Mouse (Mus musculus) stomach, embryonic 15.5 days (tissue): ENCODE measurements around the gene Dhps. TPM values are rescaled to one million over a fixed set of nuclear protein-coding genes. Genes with fewer than 3 reads are reported as not detected.
"Not testable (repeated sequence)": the region's sequence is repeated elsewhere in the genome, so short reads cannot be mapped to it uniquely, and the experiment has no call there.

ENCODE experiments used
- ATAC-seq: fragments of 200-750 bp; cut with Nextera tagmentation; 2 replicates; pipeline ENCODE4 v1.8.0; 2017; ENCODE audit warnings: low read depth, moderate number of reproducible peaks, moderate TSS enrichment; ENCODE audit not compliant: insufficient read depth, low FRiP score
- H3K27ac ChIP-seq: fragments of 300-500 bp; sonication (generic); 2 replicates; pipeline ENCODE4 v1.5.1; 2015; ENCODE audit warnings: mild to moderate bottlenecking, inconsistent platforms
- H3K27me3 ChIP-seq: fragments of 300-500 bp; sonication (generic); replicated peaks from 2 replicates; pipeline ENCODE4 v1.6.1; 2015; ENCODE audit warnings: inconsistent platforms
- H3K36me3 ChIP-seq: fragments of 300-500 bp; sonication (generic); 2 replicates; pipeline ENCODE4 v1.6.1; 2015; ENCODE audit warnings: inconsistent platforms
- H3K4me1 ChIP-seq: fragments of 300-500 bp; sonication (generic); 2 replicates; pipeline ENCODE4 v1.6.1; 2015; ENCODE audit warnings: inconsistent platforms
- H3K4me2 ChIP-seq: fragments of 300-500 bp; sonication (generic); 2 replicates; pipeline ENCODE4 v1.6.1; 2015; ENCODE audit warnings: mild to moderate bottlenecking, inconsistent platforms
- H3K4me3 ChIP-seq: fragments of 300-500 bp; sonication (generic); replicated peaks from 2 replicates; pipeline ENCODE4 v1.5.1; 2015; ENCODE audit warnings: inconsistent platforms
- H3K9ac ChIP-seq: fragments of 300-500 bp; sonication (generic); 2 replicates; pipeline ENCODE4 v1.6.1; 2015; ENCODE audit warnings: inconsistent platforms
- H3K9me3 ChIP-seq: fragments of 300-500 bp; sonication (generic); 2 replicates; pipeline ENCODE4 v1.6.1; 2016; ENCODE audit warnings: inconsistent platforms
- WGBS: fragments of 180-500 bp; shearing (Covaris S2); methylation state at CpG from one replicate; pipeline ENCODE4 v1.1.7; 2015; 5-methylcytosine and 5-hydroxymethylcytosine counted together
- microRNA-seq: library from miRNA; unstranded; fragments of <30 nt; microRNA quantifications from one replicate; pipeline ENCODE4, GENCODE M21; 2016
- polyA plus RNA-seq: library from polyadenylated mRNA; unstranded; fragments of >200 nt; fragmentation: Nextera tagmentation; extraction: Ambion mirVana; gene quantifications from 2 replicates; pipeline ENCODE4 v1.2.1, GENCODE M21; 2015

Dhps gene
- polyA plus RNA-seq, 1 experiment from 2014 or later, result 50.6 TPM

DNA sequence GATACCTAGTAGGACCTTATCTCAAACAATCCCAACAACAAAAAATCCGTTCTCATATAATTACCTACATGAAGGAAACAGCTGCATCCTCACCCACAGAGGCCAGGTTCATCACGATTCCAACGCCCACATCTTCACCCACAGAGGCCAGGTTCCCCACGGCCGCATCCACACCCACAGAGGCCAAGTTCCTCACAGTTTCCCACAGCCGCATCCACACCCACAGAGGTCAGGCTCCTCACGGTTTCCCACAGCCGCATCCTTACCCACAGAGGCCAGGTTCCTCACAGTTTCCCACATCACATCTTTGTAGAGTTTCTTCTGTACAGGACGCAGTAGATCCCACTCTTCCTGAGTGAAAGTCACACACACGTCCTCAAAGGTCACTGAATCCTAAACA is 41.7 kb downstream of the Dhps start:
- no peak overlapping the region for H3K4me3 ChIP-seq
- H3K27me3 ChIP-seq, result no peaks in the 10 kb centered on the region
- 90% methylated on average over 10 of the region's 10 CpGs for WGBS
- H3K9ac ChIP-seq, result no peak overlapping the region
- no peak overlapping the region for H3K4me2 ChIP-seq
- H3K36me3 ChIP-seq, result peaks cover 29% of the 10 kb centered on the region
- no peaks in the 10 kb centered on the region for H3K9me3 ChIP-seq
- no peaks in the 10 kb centered on the region for H3K4me1 ChIP-seq
- ATAC-seq, result no peak
- no peak overlapping the region for H3K27ac ChIP-seq

DNA sequence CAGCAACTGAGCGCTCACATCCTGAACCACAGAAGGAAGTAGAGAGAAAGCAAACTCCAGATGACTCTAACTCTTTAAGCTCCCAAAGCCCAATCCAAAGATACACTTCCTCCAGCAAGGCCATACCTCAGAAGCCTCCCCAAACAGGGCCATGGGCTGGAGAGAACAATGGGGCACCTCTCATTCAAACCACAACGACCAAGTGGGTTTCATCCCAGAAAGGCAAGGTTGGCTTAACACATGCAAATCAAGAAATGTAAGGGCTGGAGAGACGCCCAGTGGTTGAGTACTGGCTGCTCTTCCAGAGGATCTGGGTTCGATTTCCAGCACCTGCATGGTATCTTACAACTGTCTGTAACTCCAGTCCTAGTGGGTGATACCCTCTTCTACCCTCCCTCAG is 43.9 kb downstream of the Dhps start:
- Histone ChIP-seq H3K9me3 (no peaks in the 10 kb centered on the region), H3K4me3 (no peak overlapping the region), H3K27ac (no peak overlapping the region), H3K27me3 (no peaks in the 10 kb centered on the region), H3K4me1 (no peaks in the 10 kb centered on the region), H3K36me3 (peaks cover 17% of the 10 kb centered on the region; the same call in 1 of the 2 replicates), H3K9ac (no peak overlapping the region), H3K4me2 (no peak overlapping the region)
- ATAC-seq, result no peak
- WGBS, result 81% methylated on average over 4 of the region's 4 CpGs

DNA sequence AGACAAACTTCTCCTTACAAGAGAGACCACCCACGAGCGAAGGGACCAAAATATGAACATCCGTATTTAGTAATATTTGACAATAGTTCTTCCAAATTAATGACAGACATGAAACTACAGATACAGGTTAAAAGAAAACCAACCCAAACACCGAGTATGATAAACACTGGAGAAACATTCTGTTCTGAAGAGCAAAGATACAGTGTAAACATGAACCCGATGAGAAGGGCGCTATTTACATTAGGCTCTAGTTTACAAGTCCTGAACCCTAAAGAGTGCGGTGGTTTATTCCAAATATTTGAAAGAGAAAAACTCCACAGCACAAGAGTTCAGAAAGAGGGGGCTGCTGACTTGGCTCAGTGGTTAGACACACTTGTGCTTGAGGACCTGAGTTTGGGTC is 45.4 kb downstream of the Dhps start:
- no peak for ATAC-seq
- Histone ChIP-seq H3K9ac (no peak overlapping the region), H3K4me3 (no peak overlapping the region), H3K4me2 (no peak overlapping the region), H3K27me3 (no peaks in the 10 kb centered on the region), H3K9me3 (no peaks in the 10 kb centered on the region), H3K4me1 (no peaks in the 10 kb centered on the region), H3K36me3 (0 out of 2 replicates have a peak, but pooled peaks cover 3% of the 10 kb centered on the region), H3K27ac (no peak overlapping the region)
- 61% methylated on average over 7 of the region's 7 CpGs for WGBS

DNA sequence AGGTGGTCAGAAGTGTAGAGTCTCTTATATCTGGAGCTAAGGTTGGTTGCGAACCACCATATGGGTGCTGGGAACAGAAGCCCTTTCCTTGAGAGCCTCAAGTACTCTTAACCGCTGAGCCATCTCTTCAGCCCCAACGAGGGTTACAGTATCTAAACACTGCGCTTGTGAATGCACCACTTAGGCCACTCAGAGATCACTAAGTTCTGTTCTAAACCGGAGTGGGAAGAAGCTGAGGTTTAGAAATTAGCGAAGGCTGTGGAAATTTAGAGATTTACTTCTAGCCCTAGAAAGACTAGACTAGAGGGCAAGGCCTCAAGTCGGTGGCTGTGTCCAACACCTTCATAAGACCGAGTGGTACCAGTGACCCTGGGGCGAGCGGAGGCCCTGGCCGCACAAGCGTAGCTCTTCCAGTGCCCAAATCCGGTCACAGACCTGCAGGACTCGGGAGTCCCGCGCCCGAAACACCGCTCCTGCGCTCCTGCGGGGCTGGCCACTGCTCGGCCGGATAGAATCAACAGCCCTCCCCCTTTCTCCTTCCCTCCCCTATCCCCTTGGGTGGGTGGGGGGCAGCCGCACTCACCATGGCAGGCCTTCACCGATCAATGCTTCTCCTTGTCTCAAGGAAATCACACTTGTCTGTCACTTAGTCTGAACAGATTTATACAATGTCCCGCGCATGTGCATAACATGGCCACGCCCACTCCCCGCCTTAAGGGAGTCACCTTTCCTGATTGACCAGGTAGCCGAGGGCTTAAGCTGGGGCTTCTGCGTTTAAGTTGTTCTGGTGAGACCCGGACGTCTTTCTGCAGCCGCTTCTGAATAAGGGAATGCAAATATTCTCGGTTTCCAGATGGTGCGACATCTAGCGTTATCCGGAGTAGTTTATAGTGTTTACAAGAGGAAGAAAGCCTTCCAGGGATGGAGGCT is 47.8 kb downstream of the Dhps start:
- H3K27ac ChIP-seq, result peak overlapping the region; percentile 60
- H3K4me2 ChIP-seq, result peak overlapping the region; percentile 79
- H3K4me1 ChIP-seq, result no peaks in the 10 kb centered on the region
- peak; percentile 91 for ATAC-seq
- peak overlapping the region; percentile 61 for H3K4me3 ChIP-seq
- whole genome bisulfite sequencing, result 6% methylated on average over 37 of the region's 37 CpGs
- no peaks in the 10 kb centered on the region for H3K27me3 ChIP-seq
- H3K9ac ChIP-seq, result peak overlapping the region; percentile 50
- H3K36me3 ChIP-seq, result 0 out of 2 replicates have a peak, but pooled peaks cover 3% of the 10 kb centered on the region
- no peaks in the 10 kb centered on the region for H3K9me3 ChIP-seq

DNA sequence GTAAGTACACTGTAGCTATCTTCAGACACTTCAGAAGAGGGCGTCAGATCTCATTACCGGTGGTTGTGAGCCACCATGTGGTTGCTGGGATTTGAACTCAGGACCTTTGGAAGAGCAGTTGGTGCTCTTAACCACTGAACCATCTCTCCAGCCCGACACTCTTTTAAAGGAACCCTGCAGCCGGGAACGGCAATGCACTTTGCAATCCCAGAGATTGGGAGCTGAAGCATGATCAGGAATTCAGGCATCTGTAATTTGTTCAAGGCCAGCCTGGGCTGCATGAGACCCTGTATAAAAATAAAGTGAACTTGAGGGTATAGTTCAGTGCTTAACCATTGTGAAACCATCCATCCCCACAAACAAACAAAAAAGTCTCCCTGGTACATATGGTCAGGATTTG is 48.7 kb downstream of the Dhps start:
- not testable (repeated sequence) for H3K27me3 ChIP-seq, H3K36me3 ChIP-seq, H3K9ac ChIP-seq, H3K27ac ChIP-seq, H3K4me3 ChIP-seq, ATAC-seq, H3K4me1 ChIP-seq, H3K4me2 ChIP-seq, H3K9me3 ChIP-seq
- WGBS, result 71% methylated on average over 5 of the region's 5 CpGs

DNA sequence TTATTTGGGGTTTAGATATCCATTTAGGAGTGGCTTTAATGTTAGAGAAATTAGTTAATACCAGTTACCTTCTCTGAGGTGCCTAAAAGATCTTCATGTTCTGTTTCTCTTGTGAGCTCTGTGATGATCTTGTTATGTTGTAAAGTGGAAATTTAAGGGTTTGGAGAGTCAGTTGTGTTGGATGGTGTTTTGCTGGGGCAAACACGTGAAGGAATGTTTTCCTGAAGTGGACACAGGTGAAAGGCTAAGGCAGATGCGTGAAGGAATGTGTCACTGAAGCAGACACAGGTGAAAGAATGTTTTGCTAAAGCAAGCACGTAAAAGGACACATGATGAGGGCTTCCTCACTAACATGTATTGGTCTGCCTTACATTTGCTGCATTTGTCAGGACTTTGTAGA is 51.4 kb downstream of the Dhps start, which contains the start of gene Zfp791:
Gene Zfp791 (minus strand): TSS at position 101 of the 400 bp plus-strand sequence.
- H3K27me3 ChIP-seq, result no peaks in the 10 kb centered on the region
- no peaks in the 10 kb centered on the region for H3K36me3 ChIP-seq
- no peak within 1 kb of the TSS for H3K4me3 ChIP-seq
- H3K4me2 ChIP-seq, result no peak within 1 kb of the TSS
- no peaks in the 10 kb centered on the region for H3K9me3 ChIP-seq
- no peak within 1 kb of the TSS for H3K9ac ChIP-seq
- H3K27ac ChIP-seq, result no peak within 1 kb of the TSS
- WGBS, result 73% methylated on average over 3 of the region's 3 CpGs
- no peak for ATAC-seq
- no peaks in the 10 kb centered on the region for H3K4me1 ChIP-seq

DNA sequence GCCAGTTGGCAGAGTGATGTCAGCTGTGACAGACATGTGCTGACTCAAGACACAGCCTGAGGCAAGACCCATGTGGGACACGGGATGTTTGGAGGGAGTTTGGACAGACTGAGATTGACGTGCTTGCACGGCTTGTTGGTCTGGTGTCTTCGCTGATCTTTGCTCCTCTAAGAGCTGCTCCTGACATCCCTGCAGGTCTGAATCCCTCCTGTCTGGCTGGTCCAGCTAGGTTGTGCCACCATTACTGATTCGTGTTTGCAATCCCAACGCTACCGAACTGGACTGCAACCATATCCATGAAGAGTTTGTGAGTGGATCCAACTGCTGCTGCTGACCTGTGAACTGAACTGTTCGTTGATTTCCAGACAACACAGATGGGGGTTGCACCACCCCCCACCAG is 52.1 kb downstream of the Dhps start:
- Histone ChIP-seq H3K9ac (no peak overlapping the region), H3K9me3 (no peaks in the 10 kb centered on the region), H3K27me3 (no peaks in the 10 kb centered on the region), H3K36me3 (no peaks in the 10 kb centered on the region), H3K4me2 (no peak overlapping the region), H3K27ac (no peak overlapping the region), H3K4me3 (no peak overlapping the region), H3K4me1 (no peaks in the 10 kb centered on the region)
- 85% methylated on average over 8 of the region's 8 CpGs for WGBS
- no peak for ATAC-seq

Small RNA genes lying within 50 kb of the gene (microRNA-seq; reads per million reads assigned to microRNA genes)
- gene Gm23388 (1.5 reads per million), gene Mir7070 (1.2 reads per million)

Other genes starting within 250 kb of the Dhps start
- 6.3 and 6.9 TPM in 2 replicates for gene Dand5, start 248.9 kb upstream of the Dhps start, polyA plus RNA-seq
- gene Gadd45gip1, start 240.2 kb upstream of the Dhps start, polyA plus RNA-seq, result 52.7 and 54.5 TPM in 2 replicates
- gene Rad23a, start 231.1 kb upstream of the Dhps start, polyA plus RNA-seq, result 115 and 130 TPM in 2 replicates
- gene Calr, start 224.8 kb upstream of the Dhps start, polyA plus RNA-seq, result 938 and 1,051 TPM in 2 replicates
- 89.5 and 90.1 TPM in 2 replicates for gene Farsa, start 214.8 kb upstream of the Dhps start, polyA plus RNA-seq
- gene Syce2, start 199.6 kb upstream of the Dhps start, polyA plus RNA-seq, result 56.1 and 63.7 TPM in 2 replicates
- gene Gcdh, start 177.8 kb upstream of the Dhps start, polyA plus RNA-seq, result 42.6 and 45.9 TPM in 2 replicates
- 14.8 and 39.3 TPM in 2 replicates for gene Klf1, start 169.8 kb upstream of the Dhps start, polyA plus RNA-seq
- gene Dnase2a, start 163.2 kb upstream of the Dhps start, polyA plus RNA-seq, result 12.3 and 14.2 TPM in 2 replicates
- 1.9 and 2.2 TPM in 2 replicates for gene Mast1, start 134.4 kb upstream of the Dhps start, polyA plus RNA-seq
- gene Rtbdn, start 124.8 kb upstream of the Dhps start, polyA plus RNA-seq, result 0.28 and 0.64 TPM in 2 replicates
- gene Gm49661, start 102.3 kb upstream of the Dhps start, polyA plus RNA-seq, result not detected in 2 replicates
- 637 and 677 TPM in 2 replicates for gene Prdx2, start 102.2 kb upstream of the Dhps start, polyA plus RNA-seq
- gene Rnaseh2a, start 102.0 kb upstream of the Dhps start, polyA plus RNA-seq, result 112 and 113 TPM in 2 replicates
- gene Junb, start 93.0 kb upstream of the Dhps start, polyA plus RNA-seq, result 33.4 and 49.6 TPM in 2 replicates
- gene Hook2, start 81.2 kb upstream of the Dhps start, polyA plus RNA-seq, result 46.3 and 51.1 TPM in 2 replicates
- 0.23 and 0.49 TPM in 2 replicates for gene Best2, start 57.2 kb upstream of the Dhps start, polyA plus RNA-seq
- 108 and 115 TPM in 2 replicates for gene Asna1, start 46.5 kb upstream of the Dhps start, polyA plus RNA-seq
- gene Trir, start 44.9 kb upstream of the Dhps start, polyA plus RNA-seq, result 104 and 132 TPM in 2 replicates
- gene Tnpo2, start 34.8 kb upstream of the Dhps start, polyA plus RNA-seq, result 26.9 and 31.9 TPM in 2 replicates
- gene Fbxw9, start 11.7 kb upstream of the Dhps start, polyA plus RNA-seq, result 29.0 and 29.4 TPM in 2 replicates
- 0.70 and 0.86 TPM in 2 replicates for gene Gm5741, start 3.8 kb upstream of the Dhps start, polyA plus RNA-seq
- gene Wdr83os, start 9.0 kb downstream of the Dhps start, polyA plus RNA-seq, result 131 and 142 TPM in 2 replicates
- gene Wdr83, start 9.5 kb downstream of the Dhps start, polyA plus RNA-seq, result 40.6 and 41.1 TPM in 2 replicates
- gene Man2b1, start 11.5 kb downstream of the Dhps start, polyA plus RNA-seq, result 45.1 and 55.7 TPM in 2 replicates
- 2.6 and 2.7 TPM in 2 replicates for gene Zfp791, start 51.3 kb downstream of the Dhps start, polyA plus RNA-seq
- not detected in 2 replicates for gene Cks1brt, start 80.2 kb downstream of the Dhps start, polyA plus RNA-seq
- gene Olfr371, start 154.2 kb downstream of the Dhps start, polyA plus RNA-seq, result not detected in 2 replicates
- 93.6 and 95.4 TPM in 2 replicates for gene Orc6, start 227.9 kb downstream of the Dhps start, polyA plus RNA-seq
- gene Vps35, start 228.0 kb downstream of the Dhps start, polyA plus RNA-seq, result 131 and 144 TPM in 2 replicates